Mouse (Mus musculus): Measurements from ENCODE around the gene Nck2.

DNA sequence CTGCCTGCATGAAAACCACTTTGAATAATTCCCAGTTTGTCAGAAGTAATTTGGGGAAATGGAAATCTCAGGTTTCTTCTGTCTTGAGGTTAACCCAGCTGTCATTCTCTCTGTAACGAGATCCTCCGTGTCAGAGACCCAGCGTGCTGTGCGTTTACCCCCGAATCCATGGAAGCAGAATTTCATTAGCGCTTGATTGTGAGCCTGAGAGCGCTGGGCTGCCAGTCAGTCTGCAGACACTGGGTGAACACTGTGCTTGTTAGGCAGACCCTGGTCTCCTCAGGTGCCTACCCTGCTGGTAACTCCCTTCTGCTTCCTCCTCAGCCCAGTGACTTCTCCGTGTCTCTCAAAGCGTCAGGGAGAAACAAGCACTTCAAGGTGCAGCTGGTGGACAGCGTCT lies 124.4 kb downstream of the Nck2 start:
- TF ChIP-seq POLR2A (IDR thresholded peaks at IDR 0.05; ENCODE audit: borderline replicate concordance, control insufficient read depth, low read depth, low read length): no peak
- TF ChIP-seq CTCF (IDR thresholded peaks at IDR 0.05; ENCODE audit: control insufficient read depth, insufficient read depth, low read length): no peak

Measured in bone marrow, adult 2 months (tissue).